Mouse (Mus musculus) liver, adult 2 months (tissue): ENCODE results near the gene Pgbd1. TPM values are rescaled to one million over a fixed set of nuclear protein-coding genes. Genes with fewer than 3 reads are reported as not detected.

ENCODE experiments used
- DNase-seq: peaks from one replicate; pipeline ENCODE4 v3.0.0-alpha.2; 2011; ENCODE audit warnings: low read depth, low spot score; ENCODE audit errors: extremely low read depth
- H3K27ac ChIP-seq: fragments of 200-500 bp; replicated peaks from 2 replicates; pipeline ENCODE4 v1.5.1; 2012; ENCODE audit warnings: low read depth, mild to moderate bottlenecking, control low read depth, inconsistent platforms, low read length; ENCODE audit not compliant: insufficient read depth
- H3K27me3 ChIP-seq: fragments of 200-500 bp; 2 replicates; pipeline ENCODE4 v1.6.1; 2012; ENCODE audit warnings: mild to moderate bottlenecking, moderate library complexity, low read length, inconsistent platforms; ENCODE audit not compliant: control insufficient read depth, insufficient read depth
- H3K36me3 ChIP-seq: fragments of 200-500 bp; 2 replicates; pipeline ENCODE4 v1.6.1; 2012; ENCODE audit warnings: low read length, inconsistent platforms; ENCODE audit not compliant: control insufficient read depth, insufficient read depth
- H3K4me1 ChIP-seq: fragments of 200-500 bp; 2 replicates; pipeline ENCODE4 v1.6.1; 2011; ENCODE audit warnings: low read length; ENCODE audit not compliant: control insufficient read depth, insufficient read depth
- H3K4me3 ChIP-seq: fragments of 200-500 bp; 2 replicates; pipeline ENCODE4 v1.5.1; 2011; ENCODE audit warnings: low read depth, mild to moderate bottlenecking, control low read depth, low read length, moderate library complexity; ENCODE audit not compliant: insufficient read depth
- H3K79me2 ChIP-seq: fragments of 200-500 bp; 2 replicates; pipeline ENCODE4 v1.6.1; 2012; ENCODE audit warnings: inconsistent platforms, mild to moderate bottlenecking, low read length, moderate library complexity; ENCODE audit not compliant: control insufficient read depth, insufficient read depth
- H3K9ac ChIP-seq: fragments of 200-500 bp; 2 replicates; pipeline ENCODE4 v1.6.1; 2012; ENCODE audit warnings: low read depth, mild to moderate bottlenecking, control low read depth, inconsistent platforms, low read length
- CTCF ChIP-seq: fragments of 200-500 bp; IDR thresholded peaks from 2 replicates; pipeline ENCODE4 v1.5.1; 2011; ENCODE audit warnings: low read depth, low read length, control low read depth
- POLR2A ChIP-seq: fragments of 200-500 bp; IDR thresholded peaks from 2 replicates; pipeline ENCODE4 v1.6.1; 2011; ENCODE audit warnings: low read length, control low read depth; ENCODE audit not compliant: insufficient read depth; ENCODE audit errors: extremely low read depth
- WGBS: fragments of 180-500 bp; shearing (Covaris S2); methylation state at CpG from one replicate; pipeline ENCODE4 v1.1.7; 2018; 5-methylcytosine and 5-hydroxymethylcytosine counted together
- polyA plus RNA-seq: library from polyadenylated mRNA; depleted of rRNA; stranded (reverse); fragments of >200 nt; gene quantifications from 2 replicates; pipeline ENCODE4 v1.2.3, GENCODE M21; 2012
- total RNA-seq: library from RNA; depleted of rRNA; stranded (reverse); fragments of >200 nt; gene quantifications from 2 replicates; pipeline ENCODE4 v1.2.3, GENCODE M21; 2014

Pgbd1 gene
- total and polyA plus RNA-seq, 2 experiments, result 0.20 to 0.83 TPM

GRCm38 (mm10) chr13:21453042-21453441 is 12.2 kb upstream of the Pgbd1 start:
- Histone ChIP-seq H3K79me2 (peaks cover 16% of the 10 kb centered on the region; the same call in 1 of the 2 replicates), H3K27me3 (no peaks in the 10 kb centered on the region), H3K4me1 (peaks cover 16% of the 10 kb centered on the region), H3K9ac (peak overlapping the region; percentile 80), H3K4me3 (peak overlapping the region; percentile 77), H3K27ac (peak overlapping the region; percentile 75), H3K36me3 (peaks cover 10% of the 10 kb centered on the region)
- no peak for DNase-seq
- WGBS, result under 1% methylated on average over 13 of the region's 13 CpGs
- TF ChIP-seq POLR2A, result no peak
- TF ChIP-seq CTCF, result no peak

- 63% methylated on average over 16 of the region's 16 CpGs for WGBS
- peaks cover 52% of the 10 kb centered on the region for H3K36me3 ChIP-seq
- TF ChIP-seq CTCF, result no peak
- peak; percentile 91 for DNase-seq
- no peaks in the 10 kb centered on the region for H3K27me3 ChIP-seq
- peaks cover 19% of the 10 kb centered on the region; the same call in 1 of the 2 replicates for H3K79me2 ChIP-seq
- peak overlapping the region; percentile 12; the same call in 1 of the 2 replicates for H3K9ac ChIP-seq
- H3K27ac ChIP-seq, result peak overlapping the region; percentile 75; the same call in 1 of the 2 replicates
- H3K4me1 ChIP-seq, result peaks cover 18% of the 10 kb centered on the region
- H3K4me3 ChIP-seq, result no peak overlapping the region
Measured at GRCm38 (mm10) chr13:21447856-21448614, 7.2 kb upstream of the Pgbd1 start.

DNA sequence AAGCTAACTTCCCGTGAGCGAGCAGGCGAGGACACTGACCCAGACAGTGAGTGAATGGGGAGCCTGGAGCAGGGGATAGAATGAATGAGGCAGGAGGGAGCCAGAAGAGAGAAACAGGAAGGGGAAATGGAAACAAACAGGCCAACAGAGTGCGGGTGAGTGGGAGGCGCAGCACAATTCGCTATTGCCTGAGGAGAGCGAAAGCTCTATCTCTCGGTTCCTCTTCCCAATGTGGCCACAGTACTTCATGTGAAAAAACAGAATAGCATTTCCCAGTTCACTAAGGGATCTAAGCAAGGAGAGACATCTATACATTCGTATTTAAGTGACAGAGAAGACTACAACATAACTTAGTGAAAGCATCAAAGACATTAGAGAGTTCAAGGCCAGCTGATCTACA is 5.9 kb upstream of the Pgbd1 start:
- Histone ChIP-seq H3K36me3 (peaks cover 52% of the 10 kb centered on the region), H3K79me2 (peaks cover 8% of the 10 kb centered on the region; the same call in 1 of the 2 replicates), H3K4me1 (peaks cover 16% of the 10 kb centered on the region), H3K27ac (no peak overlapping the region), H3K4me3 (no peak overlapping the region), H3K9ac (no peak overlapping the region), H3K27me3 (no peaks in the 10 kb centered on the region)
- TF ChIP-seq POLR2A, result no peak
- 72% methylated on average over 9 of the region's 9 CpGs for WGBS
- DNase-seq, result no peak

DNA sequence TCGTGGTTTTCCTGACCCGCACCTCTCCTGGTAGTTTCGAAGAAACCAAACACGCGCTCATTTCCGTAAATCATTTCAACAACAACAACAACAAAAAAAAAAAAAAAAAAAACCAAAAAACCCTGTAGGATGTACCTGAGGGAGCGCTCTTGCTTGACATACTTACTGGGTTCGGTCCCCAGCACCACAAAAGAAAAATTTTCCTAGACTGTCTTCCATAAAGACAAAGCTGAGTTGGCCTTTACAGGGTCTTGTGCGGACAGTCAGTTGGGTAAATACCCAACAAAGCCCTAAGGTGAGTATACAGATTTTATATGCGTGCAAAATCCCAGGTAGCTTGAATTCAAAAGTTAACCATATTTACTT is 332 bp upstream of the Pgbd1 start:
- Histone ChIP-seq H3K4me1 (peaks cover 5% of the 10 kb centered on the region; the same call in 1 of the 2 replicates), H3K27me3 (no peaks in the 10 kb centered on the region), H3K36me3 (peaks cover 27% of the 10 kb centered on the region), H3K79me2 (no peaks in the 10 kb centered on the region; the same call in 1 of the 2 replicates), H3K4me3 (peak overlapping the region; percentile 67), H3K9ac (peak overlapping the region; percentile 74), H3K27ac (peak overlapping the region; percentile 37)
- no peak for TF ChIP-seq CTCF
- TF ChIP-seq POLR2A, result no peak
- DNase-seq, result no peak
- 28% methylated on average over 10 of the region's 10 CpGs for WGBS

DNA sequence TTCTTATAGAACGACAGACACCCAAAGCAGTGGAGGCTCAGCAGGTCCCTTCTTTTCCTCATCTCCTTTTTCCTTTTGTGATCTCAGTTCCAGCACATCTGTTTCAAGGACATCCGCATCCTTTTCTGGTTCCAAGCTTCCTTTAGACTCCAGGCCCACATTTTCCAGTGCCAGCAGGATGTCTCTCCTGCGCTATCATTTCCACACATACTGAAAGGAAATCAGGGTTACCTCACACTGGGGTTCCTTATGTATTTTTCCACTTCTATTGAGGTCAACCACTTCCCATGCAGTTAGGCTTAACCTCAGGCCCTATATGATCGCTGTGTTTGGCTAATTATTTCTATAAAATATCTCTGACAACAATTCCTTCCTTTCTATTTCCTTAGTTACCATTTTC is 5.4 kb downstream of the Pgbd1 start:
- WGBS, result 77% methylated on average over 4 of the region's 4 CpGs
- Histone ChIP-seq H3K9ac (no peak overlapping the region), H3K27me3 (no peaks in the 10 kb centered on the region), H3K27ac (no peak overlapping the region), H3K4me3 (no peak overlapping the region), H3K36me3 (no peaks in the 10 kb centered on the region), H3K4me1 (peaks cover 5% of the 10 kb centered on the region; the same call in 1 of the 2 replicates), H3K79me2 (no peaks in the 10 kb centered on the region)
- TF ChIP-seq CTCF (no peak), POLR2A (no peak)
- DNase-seq, result no peak

GRCm38 (mm10) chr13:21427631-21428030 is 13.2 kb downstream of the Pgbd1 start:
- H3K27ac ChIP-seq, result no peak overlapping the region
- no peaks in the 10 kb centered on the region for H3K79me2 ChIP-seq
- H3K27me3 ChIP-seq, result no peaks in the 10 kb centered on the region
- H3K4me3 ChIP-seq, result no peak overlapping the region
- no peaks in the 10 kb centered on the region for H3K36me3 ChIP-seq
- DNase-seq, result no peak
- WGBS, result 96% methylated on average over 1 of the region's 1 CpGs
- TF ChIP-seq POLR2A (no peak), CTCF (no peak)
- H3K4me1 ChIP-seq, result no peaks in the 10 kb centered on the region
- no peak overlapping the region for H3K9ac ChIP-seq
